Mouse (Mus musculus) midbrain, embryonic 16.5 days (tissue): ENCODE data around the gene Zfp69. TPM values are rescaled to one million over a fixed set of nuclear protein-coding genes. Genes with fewer than 3 reads are reported as not detected.
A peak's percentile ranks its signal among the peaks of the same experiment; 100 is the strongest.

Source experiments
- ATAC-seq: fragments of 200-750 bp; cut with Nextera tagmentation; 2 replicates; pipeline ENCODE4 v1.8.0; 2017; ENCODE audit warnings: moderate TSS enrichment
- H3K27ac ChIP-seq: fragments of 300-500 bp; sonication (generic); 2 replicates; pipeline ENCODE4 v1.5.1; 2014; ENCODE audit warnings: mild to moderate bottlenecking, low read length, mixed read lengths
- H3K27me3 ChIP-seq: fragments of 300-500 bp; sonication (generic); 2 replicates; pipeline ENCODE4 v1.6.1; 2014; ENCODE audit warnings: low read depth, low read length, mixed read lengths; ENCODE audit not compliant: control insufficient read depth, insufficient read depth
- H3K36me3 ChIP-seq: fragments of 300-500 bp; sonication (generic); 2 replicates; pipeline ENCODE4 v1.6.1; 2014; ENCODE audit warnings: mild to moderate bottlenecking, low read length, moderate library complexity, mixed read lengths; ENCODE audit not compliant: control insufficient read depth, insufficient read depth
- H3K4me1 ChIP-seq: fragments of 300-500 bp; sonication (generic); 2 replicates; pipeline ENCODE4 v1.6.1; 2014; ENCODE audit warnings: mild to moderate bottlenecking, low read length, mixed read lengths; ENCODE audit not compliant: control insufficient read depth, insufficient read depth
- H3K4me2 ChIP-seq: fragments of 300-500 bp; sonication (generic); 2 replicates; pipeline ENCODE4 v1.6.1; 2014; ENCODE audit warnings: mild to moderate bottlenecking, low read length, mixed read lengths
- H3K4me3 ChIP-seq: fragments of 300-500 bp; sonication (generic); 2 replicates; pipeline ENCODE4 v1.5.1; 2014; ENCODE audit warnings: low read depth, mild to moderate bottlenecking, low read length, moderate library complexity, mixed read lengths
- H3K9ac ChIP-seq: fragments of 300-500 bp; sonication (generic); 2 replicates; pipeline ENCODE4 v1.6.1; 2014; ENCODE audit warnings: low read depth, low read length, mixed read lengths
- H3K9me3 ChIP-seq: fragments of 300-500 bp; sonication (generic); replicated peaks from 2 replicates; pipeline ENCODE4 v1.6.1; 2014; ENCODE audit warnings: mild to moderate bottlenecking, low read length, mixed read lengths; ENCODE audit not compliant: control insufficient read depth, poor library complexity, severe bottlenecking
- WGBS: fragments of 180-500 bp; shearing (Covaris S2); extraction: QIAGEN DNeasy Blood & Tissue Kit; methylation state at CpG from one replicate; pipeline ENCODE4 v1.1.7; 2014; 5-methylcytosine and 5-hydroxymethylcytosine counted together
- polyA plus RNA-seq: library from polyadenylated mRNA; unstranded; fragments of >200 nt; fragmentation: Nextera tagmentation; extraction: Ambion mirVana; gene quantifications from 2 replicates; pipeline ENCODE4 v1.2.1, GENCODE M21; 2015

Gene Zfp69
- 5.8 and 7.2 TPM in 2 replicates for polyA plus RNA-seq

- peak within 1 kb of the TSS; percentile 51 for H3K4me3 ChIP-seq
- peak within 1 kb of the TSS; percentile 79 for H3K4me2 ChIP-seq
- ATAC-seq: peak; percentile 97
- no peaks in the 10 kb centered on the region for H3K27me3 ChIP-seq
- WGBS: 0% methylated on average over 60 of the region's 60 CpGs
- H3K27ac ChIP-seq: peak within 1 kb of the TSS; percentile 71
- H3K4me1 ChIP-seq: peaks cover 11% of the 10 kb centered on the region
- H3K9ac ChIP-seq: peak within 1 kb of the TSS; percentile 74
- H3K36me3 ChIP-seq: no peaks in the 10 kb centered on the region
- H3K9me3 ChIP-seq: no peaks in the 10 kb centered on the region
Observed at GRCm38 (mm10) chr4:120951428-120951973, at the start of gene Zfp69. TSS of gene Zfp69 (minus strand) at chr4:120951699.

- Histone ChIP-seq H3K4me1 (peaks cover 25% of the 10 kb centered on the region), H3K27me3 (no peaks in the 10 kb centered on the region), H3K4me2 (no peak overlapping the region), H3K4me3 (no peak overlapping the region), H3K9me3 (no peaks in the 10 kb centered on the region), H3K9ac (no peak overlapping the region), H3K27ac (no peak overlapping the region), H3K36me3 (no peaks in the 10 kb centered on the region)
- ATAC-seq: no peak
- 94% methylated on average over 2 of the region's 2 CpGs for WGBS
Observed at GRCm38 (mm10) chr4:121001042-121001441, 49.5 kb upstream of the Zfp69 start.

GRCm38 (mm10) chr4:120995911-120996310 is 44.4 kb upstream of the Zfp69 start:
- 75% methylated on average over 1 of the region's 1 CpGs for WGBS
- Histone ChIP-seq H3K9ac (no peak overlapping the region), H3K9me3 (no peaks in the 10 kb centered on the region), H3K27ac (no peak overlapping the region), H3K27me3 (no peaks in the 10 kb centered on the region), H3K36me3 (no peaks in the 10 kb centered on the region), H3K4me3 (no peak overlapping the region), H3K4me1 (peaks cover 4% of the 10 kb centered on the region), H3K4me2 (no peak overlapping the region)
- no peak for ATAC-seq

GRCm38 (mm10) chr4:120993025-120993424 is 41.5 kb upstream of the Zfp69 start:
- H3K36me3 ChIP-seq: no peaks in the 10 kb centered on the region
- 89% methylated on average over 1 of the region's 1 CpGs for WGBS
- ATAC-seq: no peak

GRCm38 (mm10) chr4:120992284-120992683 is 40.8 kb upstream of the Zfp69 start:
- Histone ChIP-seq H3K4me1 (peaks cover 4% of the 10 kb centered on the region), H3K9ac (no peak overlapping the region), H3K9me3 (no peaks in the 10 kb centered on the region), H3K4me3 (no peak overlapping the region), H3K4me2 (no peak overlapping the region), H3K36me3 (no peaks in the 10 kb centered on the region), H3K27me3 (no peaks in the 10 kb centered on the region), H3K27ac (no peak overlapping the region)
- no peak for ATAC-seq
- 20% methylated on average over 2 of the region's 2 CpGs for WGBS

More at GRCm38 (mm10) chr4:120993025-120993424, 41.5 kb upstream of the Zfp69 start:
- Histone ChIP-seq H3K9ac (no peak overlapping the region), H3K9me3 (no peaks in the 10 kb centered on the region), H3K27me3 (no peaks in the 10 kb centered on the region), H3K4me1 (peaks cover 4% of the 10 kb centered on the region), H3K4me2 (no peak overlapping the region), H3K27ac (no peak overlapping the region), H3K4me3 (no peak overlapping the region)

GRCm38 (mm10) chr4:120987319-120987718 is 35.8 kb upstream of the Zfp69 start:
- H3K9ac ChIP-seq: no peak overlapping the region
- H3K27ac ChIP-seq: no peak overlapping the region
- no peak overlapping the region for H3K4me3 ChIP-seq
- no peaks in the 10 kb centered on the region for H3K9me3 ChIP-seq
- H3K27me3 ChIP-seq: no peaks in the 10 kb centered on the region
- H3K36me3 ChIP-seq: peaks cover 6% of the 10 kb centered on the region
- no peak overlapping the region for H3K4me2 ChIP-seq
- ATAC-seq: no peak
- peaks cover 6% of the 10 kb centered on the region for H3K4me1 ChIP-seq
- whole genome bisulfite sequencing: 81% methylated on average over 4 of the region's 4 CpGs

GRCm38 (mm10) chr4:120986446-120986845 is 34.9 kb upstream of the Zfp69 start:
- no peaks in the 10 kb centered on the region for H3K27me3 ChIP-seq
- peak; percentile 79 for ATAC-seq
- H3K9ac ChIP-seq: no peak overlapping the region
- H3K4me3 ChIP-seq: no peak overlapping the region
- peaks cover 9% of the 10 kb centered on the region for H3K36me3 ChIP-seq
- H3K9me3 ChIP-seq: no peaks in the 10 kb centered on the region
- H3K27ac ChIP-seq: no peak overlapping the region
- H3K4me1 ChIP-seq: 0 out of 2 replicates have a peak, but pooled peaks cover 2% of the 10 kb centered on the region
- H3K4me2 ChIP-seq: no peak overlapping the region
- WGBS: 20% methylated on average over 6 of the region's 6 CpGs

- H3K4me1 ChIP-seq: no peaks in the 10 kb centered on the region
- H3K27me3 ChIP-seq: no peaks in the 10 kb centered on the region
- H3K9ac ChIP-seq: no peak overlapping the region
- 95% methylated on average over 3 of the region's 3 CpGs for WGBS
- no peak overlapping the region for H3K4me3 ChIP-seq
- H3K36me3 ChIP-seq: peaks cover 20% of the 10 kb centered on the region
- H3K27ac ChIP-seq: no peak overlapping the region
- H3K4me2 ChIP-seq: no peak overlapping the region
- no peaks in the 10 kb centered on the region for H3K9me3 ChIP-seq
- ATAC-seq: no peak
Observed at GRCm38 (mm10) chr4:120978221-120978620, 26.7 kb upstream of the Zfp69 start.

- WGBS: 87% methylated on average over 4 of the region's 4 CpGs
- no peak overlapping the region for H3K9ac ChIP-seq
- H3K4me2 ChIP-seq: no peak overlapping the region
- H3K4me3 ChIP-seq: no peak overlapping the region
- peaks cover 32% of the 10 kb centered on the region for H3K36me3 ChIP-seq
- H3K27ac ChIP-seq: no peak overlapping the region
- no peaks in the 10 kb centered on the region for H3K9me3 ChIP-seq
- ATAC-seq: no peak
- H3K27me3 ChIP-seq: no peaks in the 10 kb centered on the region
- H3K4me1 ChIP-seq: no peaks in the 10 kb centered on the region
Observed at GRCm38 (mm10) chr4:120975428-120975734, 23.9 kb upstream of the Zfp69 start.
